Mouse (Mus musculus): ENCODE measurements around the gene Fyttd1.
"Not testable (repeated sequence)": the region's sequence is repeated elsewhere in the genome, so short reads cannot be mapped to it uniquely, and the experiment has no call there.

Fyttd1 gene

GRCm38 (mm10) chr16:32878972-32879926 lies 1.9 kb downstream of the Fyttd1 start:
- DNase-seq (ENCODE audit: low read depth in 1 of 2, low spot score in 2 of 2) = no peak

- DNase-seq (ENCODE audit: low read depth in 1 of 2, low spot score in 2 of 2) = no peak
Measured at GRCm38 (mm10) chr16:32881538-32881937, 4.2 kb downstream of the Fyttd1 start.

GRCm38 (mm10) chr16:32887996-32888395 lies 10.7 kb downstream of the Fyttd1 start:
- no peak for DNase-seq (ENCODE audit: low read depth in 1 of 2, low spot score in 2 of 2)

- DNase-seq (ENCODE audit: low read depth in 1 of 2, low spot score in 2 of 2) = no peak
Measured at GRCm38 (mm10) chr16:32889881-32890280, 12.6 kb downstream of the Fyttd1 start.

- no peak for DNase-seq (ENCODE audit: low read depth in 1 of 2, low spot score in 2 of 2)
Measured at GRCm38 (mm10) chr16:32896126-32896525, 18.8 kb downstream of the Fyttd1 start.

GRCm38 (mm10) chr16:32901360-32902050 lies 24.2 kb downstream of the Fyttd1 start:
- no peak for DNase-seq (ENCODE audit: low read depth in 1 of 2, low spot score in 2 of 2)

GRCm38 (mm10) chr16:32902051-32902428 lies 24.7 kb downstream of the Fyttd1 start:
- no peak for DNase-seq (ENCODE audit: low read depth in 1 of 2, low spot score in 2 of 2)

- no peak for DNase-seq (ENCODE audit: low read depth in 1 of 2, low spot score in 2 of 2)
Measured at GRCm38 (mm10) chr16:32906186-32906585, 28.9 kb downstream of the Fyttd1 start.

GRCm38 (mm10) chr16:32906727-32907126 lies 29.4 kb downstream of the Fyttd1 start:
- no peak for DNase-seq (ENCODE audit: low read depth in 1 of 2, low spot score in 2 of 2)

GRCm38 (mm10) chr16:32913212-32913611 lies 35.9 kb downstream of the Fyttd1 start:
- no peak for DNase-seq (ENCODE audit: low read depth in 1 of 2, low spot score in 2 of 2)

- DNase-seq (ENCODE audit: low read depth in 1 of 2, low spot score in 2 of 2) = peak; percentile 74 to 87
Measured at GRCm38 (mm10) chr16:32913937-32914881, 36.9 kb downstream of the Fyttd1 start, which contains the start of gene Lrch3. Lrch3 (plus strand) TSS chr16:32914100.

GRCm38 (mm10) chr16:32915292-32916068 lies 38.2 kb downstream of the Fyttd1 start:
- no peak for DNase-seq (ENCODE audit: low read depth in 1 of 2, low spot score in 2 of 2)

GRCm38 (mm10) chr16:32926629-32927028 lies 49.3 kb downstream of the Fyttd1 start:
- DNase-seq (ENCODE audit: low read depth in 1 of 2, low spot score in 2 of 2) = not testable (repeated sequence)

- DNase-seq (ENCODE audit: low read depth in 1 of 2, low spot score in 2 of 2) = no peak
Measured at GRCm38 (mm10) chr16:32927044-32927443, 49.7 kb downstream of the Fyttd1 start.

- no peak for DNase-seq (ENCODE audit: low read depth in 1 of 2, low spot score in 2 of 2)
Measured at GRCm38 (mm10) chr16:32929918-32930317, 52.6 kb downstream of the Fyttd1 start.

GRCm38 (mm10) chr16:32934470-32934869 lies 57.2 kb downstream of the Fyttd1 start:
- DNase-seq (ENCODE audit: low read depth in 1 of 2, low spot score in 2 of 2) = no peak

- DNase-seq (ENCODE audit: low read depth in 1 of 2, low spot score in 2 of 2) = no peak
Measured at GRCm38 (mm10) chr16:32935088-32935487, 57.8 kb downstream of the Fyttd1 start.

GRCm38 (mm10) chr16:32937358-32937757 lies 60.1 kb downstream of the Fyttd1 start:
- DNase-seq (ENCODE audit: low read depth in 1 of 2, low spot score in 2 of 2) = no peak

GRCm38 (mm10) chr16:32939301-32939700 lies 62.0 kb downstream of the Fyttd1 start:
- not testable (repeated sequence) for DNase-seq (ENCODE audit: low read depth in 1 of 2, low spot score in 2 of 2)

- not testable (repeated sequence) for DNase-seq (ENCODE audit: low read depth in 1 of 2, low spot score in 2 of 2)
Measured at GRCm38 (mm10) chr16:32939716-32940115, 62.4 kb downstream of the Fyttd1 start.

Measured in monocyte, adult 2 months (primary cell).